ENCODE assay signal across 28 mouse cellular contexts in genomic region chr5:113268246-113268645, GRCm38 (mm10). TPM values are rescaled to one million over a fixed set of nuclear protein-coding genes. Genes with fewer than 3 reads are reported as not detected.
DNase-seq lines count a peak whose midpoint lies in the region; ATAC-seq lines count a peak whose summit lies in the region.
"Had no signal": no experiment of that assay in that cellular context is flagged by ENCODE, and none has a peak within 500 bp of the region (broad histone marks: within the 10 kb centered on the region; RNA-seq: fewer than 3 reads in every experiment).

No protein-coding gene starts in this region.

- no peak overlapping the region for H3K9ac ChIP-seq in heart, embryonic 13.5 days
- H3K9ac ChIP-seq in liver, embryonic 12.5 days = no peak overlapping the region
- no peak overlapping the region for H3K9ac ChIP-seq in neural tube, embryonic 13.5 days
- H3K9ac ChIP-seq: forebrain, postnatal 0 days; heart, embryonic 15.5 days; midbrain, embryonic 12.5 days had no signal

- no peaks in the 10 kb centered on the region; the same call in 1 of the 2 replicates for H3K9me3 ChIP-seq in heart, embryonic 13.5 days
- 0 out of 2 replicates have a peak, but pooled peaks cover 3% of the 10 kb centered on the region for H3K9me3 ChIP-seq in liver, embryonic 12.5 days (replicated peaks)
- no peaks in the 10 kb centered on the region; the same call in 1 of the 2 replicates for H3K9me3 ChIP-seq in neural tube, embryonic 13.5 days
- H3K9me3 ChIP-seq: heart, embryonic 15.5 days had no signal

- DNase-seq in heart, postnatal 36 days = no peak
- DNase-seq in liver = no peak
- DNase-seq in neural tube, embryonic 10.5 days (ENCODE audit: extremely low spot score, low spot score) = no peak
- no peak for DNase-seq in embryo, embryonic 11 days
- DNase-seq: adrenal gland, postnatal 36 days; cerebellum, adult 11-12 months; cerebellum, postnatal 14 days; forebrain, postnatal 0 days; kidney, adult 9 months; lung, adult 18-20 months; lung, postnatal 36 days; retina, postnatal 1 day; thymus, postnatal 25 days had no signal

- intact Hi-C loops in heart, postnatal 36 days (cut with DNase I) = no loop called here

- no peak overlapping the region for H3K4me2 ChIP-seq in heart, embryonic 13.5 days
- no peak overlapping the region for H3K4me2 ChIP-seq in liver, embryonic 12.5 days
- H3K4me2 ChIP-seq in neural tube, embryonic 13.5 days = no peak overlapping the region
- H3K4me2 ChIP-seq: heart, embryonic 15.5 days; midbrain, embryonic 12.5 days had no signal

- H3K4me1 ChIP-seq in heart, embryonic 13.5 days = no peaks in the 10 kb centered on the region
- no peaks in the 10 kb centered on the region for H3K4me1 ChIP-seq in liver, embryonic 12.5 days
- H3K4me1 ChIP-seq in neural tube, embryonic 13.5 days (replicated peaks) = no peaks in the 10 kb centered on the region
- H3K4me1 ChIP-seq: heart, embryonic 15.5 days; midbrain, embryonic 12.5 days had no signal

- no peaks in the 10 kb centered on the region for H3K36me3 ChIP-seq in heart, embryonic 13.5 days
- peaks cover 4% of the 10 kb centered on the region; the same call in 1 of the 2 replicates for H3K36me3 ChIP-seq in liver, embryonic 12.5 days
- H3K36me3 ChIP-seq in neural tube, embryonic 13.5 days = peaks cover 55% of the 10 kb centered on the region
- H3K36me3 ChIP-seq: heart, embryonic 15.5 days had no signal

- ATAC-seq in heart, embryonic 13.5 days (ENCODE audit: extremely low read depth, insufficient number of reproducible peaks, low FRiP score, low TSS enrichment) = 0 out of 2 replicates have a peak, but pooled peaks have one; percentile 46
- 0 out of 2 replicates have a peak, but pooled peaks have one; percentile 15 for ATAC-seq in liver, embryonic 12.5 days
- ATAC-seq in neural tube, embryonic 13.5 days (ENCODE audit: low read depth) = peak; percentile 45; the same call in 1 of the 2 replicates
- ATAC-seq: forebrain, postnatal 0 days had no signal

- no peak overlapping the region for H3K4me3 ChIP-seq in heart, embryonic 13.5 days
- H3K4me3 ChIP-seq in liver, embryonic 12.5 days = no peak overlapping the region
- no peak overlapping the region for H3K4me3 ChIP-seq in neural tube, embryonic 13.5 days
- H3K4me3 ChIP-seq: erythroblast, embryonic 14.5 days; heart, embryonic 15.5 days; midbrain, embryonic 12.5 days had no signal

- H3K27me3 ChIP-seq in heart, embryonic 13.5 days (replicated peaks) = no peaks in the 10 kb centered on the region
- no peaks in the 10 kb centered on the region for H3K27me3 ChIP-seq in liver, embryonic 12.5 days (replicated peaks)
- no peaks in the 10 kb centered on the region for H3K27me3 ChIP-seq in neural tube, embryonic 13.5 days
- H3K27me3 ChIP-seq: heart, embryonic 15.5 days; midbrain, embryonic 12.5 days had no signal

- no peak overlapping the region for H3K27ac ChIP-seq in heart, embryonic 13.5 days (replicated peaks)
- no peak overlapping the region for H3K27ac ChIP-seq in liver, embryonic 12.5 days
- H3K27ac ChIP-seq in neural tube, embryonic 13.5 days (replicated peaks) = no peak overlapping the region
- H3K27ac ChIP-seq: heart, embryonic 15.5 days; midbrain, embryonic 12.5 days had no signal

RNA-seq across cellular contexts. Expression of gene Tmem211, which starts 41.5 kb away (rescaled TPM):
- polyA plus RNA-seq in heart, embryonic 13.5 days (2015; fragmentation: Nextera tagmentation; extraction: Ambion mirVana) = not detected in 2 replicates
- total RNA-seq in heart, postnatal 36 days (2021) = not detected
- polyA plus RNA-seq in liver, embryonic 12.5 days (2016; fragmentation: Nextera tagmentation; extraction: Ambion mirVana) = not detected in 2 replicates
- polyA plus RNA-seq in neural tube, embryonic 13.5 days (2015; fragmentation: Nextera tagmentation; extraction: Ambion mirVana) = 0.14 TPM in 1 of 2 replicates, not detected in the other
- total RNA-seq: adrenal gland, postnatal 36 days; forebrain, postnatal 0 days; gastrocnemius, adult 18-20 months; hematopoietic stem cell, adult 5-6 weeks; layer of hippocampus, adult 18-20 months; layer of hippocampus, postnatal 25 days; left cerebral cortex, postnatal 10 days had no signal
- polyA plus RNA-seq: C2C12; erythroblast, embryonic 14.5 days; forebrain, postnatal 0 days; gonadal fat pad, adult 2 months; heart, embryonic 15.5 days; intestine, embryonic 14.5 days; testis, adult 2 months had no signal

RNA-seq across cellular contexts. Expression of gene Sgsm1, which starts 42.3 kb away (rescaled TPM):
- 1.5 TPM in 2 replicates for polyA plus RNA-seq in heart, embryonic 13.5 days (2015; fragmentation: Nextera tagmentation; extraction: Ambion mirVana)
- under 1 TPM; 0.44 to 0.60 TPM for total RNA-seq in heart, postnatal 36 days (2021)
- polyA plus RNA-seq in liver, embryonic 12.5 days (2016; fragmentation: Nextera tagmentation; extraction: Ambion mirVana) = 2.8 and 2.9 TPM in 2 replicates
- polyA plus RNA-seq in neural tube, embryonic 13.5 days (2015; fragmentation: Nextera tagmentation; extraction: Ambion mirVana) = 13.0 and 16.5 TPM in 2 replicates
- polyA plus RNA-seq: erythroblast, embryonic 14.5 days had no signal

RNA-seq across cellular contexts. Expression of gene 2900026A02Rik, which starts 47.2 kb away (rescaled TPM):
- 14.4 and 14.8 TPM in 2 replicates for polyA plus RNA-seq in heart, embryonic 13.5 days (2015; fragmentation: Nextera tagmentation; extraction: Ambion mirVana)
- total RNA-seq in heart, postnatal 36 days (2021) = 10 to 100 TPM; 21.0 to 23.6 TPM
- 1.9 and 2.0 TPM in 2 replicates for polyA plus RNA-seq in liver, embryonic 12.5 days (2016; fragmentation: Nextera tagmentation; extraction: Ambion mirVana)
- polyA plus RNA-seq in neural tube, embryonic 13.5 days (2015; fragmentation: Nextera tagmentation; extraction: Ambion mirVana) = 2.6 and 3.4 TPM in 2 replicates
